Mouse (Mus musculus): ENCODE measurements at regions not wholly inside any gene's neighbourhood (a gene's known extent, or its start where the extent isn't known, plus 50 kb on each side); places are given as distances from the start of the nearest gene placed in this dataset.
A peak's percentile ranks its signal among the peaks of the same experiment; 100 is the strongest.

DNA sequence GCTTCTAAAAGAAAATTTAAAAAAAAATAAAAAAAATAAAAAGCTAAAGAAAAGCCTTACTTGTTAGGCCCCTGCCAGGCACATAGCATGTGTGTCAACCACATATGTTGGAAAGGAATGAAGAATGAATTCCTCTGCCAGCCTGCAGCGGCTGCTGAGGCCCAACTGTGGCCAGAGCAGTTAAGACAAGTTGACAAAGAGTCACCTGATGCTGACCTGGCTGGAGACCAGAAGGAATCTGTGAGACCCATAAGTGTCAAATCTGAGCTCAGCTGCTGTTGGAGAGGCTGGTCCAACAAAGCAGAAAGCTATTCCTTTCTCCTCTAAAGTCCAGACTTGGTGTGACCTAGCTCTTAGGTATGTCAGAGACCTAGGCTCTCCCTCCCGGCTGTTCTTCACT, 78.5 kb upstream of the Itga6 start:
- Histone ChIP-seq H3K4me1 (ENCODE audit: control insufficient read depth, insufficient read depth, insufficient read length) (peaks cover 2% of the 10 kb centered on the region; the same call in 1 of the 2 replicates), H3K4me3 (ENCODE audit: extremely low read depth, insufficient read depth, insufficient read length) (no peak overlapping the region), H3K27ac (ENCODE audit: insufficient read depth, low read length) (no peak overlapping the region), H3K27me3 (ENCODE audit: control insufficient read depth, insufficient read depth, low read length) (no peaks in the 10 kb centered on the region), H3K36me3 (ENCODE audit: control insufficient read depth, insufficient read depth, low read length) (no peaks in the 10 kb centered on the region)
- TF ChIP-seq POLR2A (IDR thresholded peaks at IDR 0.05; ENCODE audit: low read depth, low read length) (no peak), CTCF (IDR thresholded peaks at IDR 0.05; ENCODE audit: extremely low read depth, insufficient read depth, insufficient read length, insufficient replicate concordance) (no peak)
- 85% methylated on average over 2 of the region's 2 CpGs for WGBS
- no peak for DNase-seq (ENCODE audit: low read depth in 1 of 2, low spot score in 2 of 2)

DNA sequence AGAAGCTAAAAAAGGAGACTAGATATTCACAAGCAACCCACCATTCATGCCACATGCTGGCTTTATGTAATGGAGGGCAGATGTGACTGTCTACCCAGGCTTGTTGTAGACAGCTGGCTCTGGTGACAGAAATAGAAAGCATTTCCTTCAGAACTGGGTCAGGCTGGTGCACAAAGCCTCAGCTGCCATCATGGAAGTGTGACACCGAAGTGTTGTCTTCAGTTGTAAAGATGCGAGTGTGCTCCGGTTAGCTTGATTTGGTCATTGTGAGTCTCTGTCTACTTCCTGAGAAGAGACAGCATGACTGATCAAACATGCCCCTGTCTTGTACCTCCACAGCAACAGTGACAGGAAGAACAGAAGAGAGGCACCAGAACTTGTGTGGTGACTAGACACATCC, 77.7 kb upstream of the Itga6 start:
- no peak overlapping the region for H3K4me3 ChIP-seq (ENCODE audit: extremely low read depth, insufficient read depth, insufficient read length)
- H3K27me3 ChIP-seq (ENCODE audit: control insufficient read depth, insufficient read depth, low read length), result no peaks in the 10 kb centered on the region
- DNase-seq (ENCODE audit: low read depth in 1 of 2, low spot score in 2 of 2), result no peak
- TF ChIP-seq CTCF (IDR thresholded peaks at IDR 0.05; ENCODE audit: extremely low read depth, insufficient read depth, insufficient read length, insufficient replicate concordance), result no peak
- no peak for TF ChIP-seq POLR2A (IDR thresholded peaks at IDR 0.05; ENCODE audit: low read depth, low read length)
- peaks cover 2% of the 10 kb centered on the region; the same call in 1 of the 2 replicates for H3K4me1 ChIP-seq (ENCODE audit: control insufficient read depth, insufficient read depth, insufficient read length)
- no peak overlapping the region for H3K27ac ChIP-seq (ENCODE audit: insufficient read depth, low read length)
- 73% methylated on average over 3 of the region's 3 CpGs for WGBS
- no peaks in the 10 kb centered on the region for H3K36me3 ChIP-seq (ENCODE audit: control insufficient read depth, insufficient read depth, low read length)

DNA sequence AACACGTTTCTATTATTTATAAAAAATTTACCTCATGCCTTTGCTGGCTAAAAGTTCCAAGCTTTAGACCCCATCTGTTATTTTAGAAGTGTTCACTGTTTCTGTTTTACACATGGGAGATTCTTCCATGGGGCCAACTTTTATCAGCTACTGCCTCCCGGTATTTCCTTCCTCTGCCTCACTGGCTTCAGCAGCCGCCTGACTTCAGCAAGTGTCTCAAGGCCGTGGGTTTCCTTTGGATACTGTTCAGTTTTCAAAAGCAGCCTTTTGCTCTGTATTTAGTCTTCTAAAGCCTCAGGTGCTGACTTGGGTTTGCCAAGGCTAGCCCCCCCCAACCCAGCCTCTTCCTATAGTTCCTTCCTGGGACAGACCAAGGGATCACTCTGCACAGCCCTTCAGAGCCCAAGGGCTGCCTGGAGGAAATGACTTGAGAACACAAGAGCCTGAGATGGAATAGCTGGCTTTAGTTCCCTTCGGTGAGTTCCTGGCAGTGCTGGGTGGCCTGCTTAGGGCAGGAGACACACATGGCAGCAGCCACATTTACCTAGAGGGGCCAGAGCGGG, 75.1 kb upstream of the Itga6 start:
- no peak for DNase-seq (ENCODE audit: low read depth in 1 of 2, low spot score in 2 of 2)
- no peak for TF ChIP-seq CTCF (IDR thresholded peaks at IDR 0.05; ENCODE audit: extremely low read depth, insufficient read depth, insufficient read length, insufficient replicate concordance)
- no peak for TF ChIP-seq POLR2A (IDR thresholded peaks at IDR 0.05; ENCODE audit: low read depth, low read length)
- no peak overlapping the region for H3K4me3 ChIP-seq (ENCODE audit: extremely low read depth, insufficient read depth, insufficient read length)
- no peaks in the 10 kb centered on the region for H3K36me3 ChIP-seq (ENCODE audit: control insufficient read depth, insufficient read depth, low read length)
- WGBS, result 58% methylated on average over 6 of the region's 6 CpGs
- peak overlapping the region; percentile 38; the same call in 1 of the 2 replicates for H3K27ac ChIP-seq (ENCODE audit: insufficient read depth, low read length)
- no peaks in the 10 kb centered on the region for H3K27me3 ChIP-seq (ENCODE audit: control insufficient read depth, insufficient read depth, low read length)
- no peaks in the 10 kb centered on the region for H3K4me1 ChIP-seq (ENCODE audit: control insufficient read depth, insufficient read depth, insufficient read length)

DNA sequence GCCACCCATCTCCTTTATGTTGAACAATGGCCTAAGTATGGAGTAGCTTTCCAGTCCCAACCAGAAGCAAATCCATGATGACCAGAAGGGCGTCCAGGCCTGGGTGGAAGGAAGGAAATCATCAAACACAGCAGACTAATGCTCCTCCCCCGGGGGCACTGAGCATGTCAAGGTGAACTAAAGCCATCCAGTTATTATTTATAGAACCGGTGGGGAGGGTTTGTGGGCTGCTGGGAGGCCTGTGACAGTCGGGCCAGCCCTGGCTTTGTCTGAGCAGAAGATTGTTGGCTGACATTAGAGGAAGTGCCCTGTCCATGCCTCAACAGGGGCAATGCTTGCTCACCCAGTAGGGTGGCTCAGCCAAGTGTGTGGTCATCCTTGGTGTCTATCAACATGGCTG, 74.5 kb upstream of the Itga6 start:
- WGBS, result 26% methylated on average over 4 of the region's 4 CpGs
- TF ChIP-seq CTCF (IDR thresholded peaks at IDR 0.05; ENCODE audit: extremely low read depth, insufficient read depth, insufficient read length, insufficient replicate concordance), result no peak
- no peak for TF ChIP-seq POLR2A (IDR thresholded peaks at IDR 0.05; ENCODE audit: low read depth, low read length)
- Histone ChIP-seq H3K4me3 (ENCODE audit: extremely low read depth, insufficient read depth, insufficient read length) (no peak overlapping the region), H3K27me3 (ENCODE audit: control insufficient read depth, insufficient read depth, low read length) (no peaks in the 10 kb centered on the region), H3K36me3 (ENCODE audit: control insufficient read depth, insufficient read depth, low read length) (no peaks in the 10 kb centered on the region), H3K4me1 (ENCODE audit: control insufficient read depth, insufficient read depth, insufficient read length) (no peaks in the 10 kb centered on the region), H3K27ac (ENCODE audit: insufficient read depth, low read length) (no peak overlapping the region; the same call in 1 of the 2 replicates)
- DNase-seq (ENCODE audit: low read depth in 1 of 2, low spot score in 2 of 2), result no peak

DNA sequence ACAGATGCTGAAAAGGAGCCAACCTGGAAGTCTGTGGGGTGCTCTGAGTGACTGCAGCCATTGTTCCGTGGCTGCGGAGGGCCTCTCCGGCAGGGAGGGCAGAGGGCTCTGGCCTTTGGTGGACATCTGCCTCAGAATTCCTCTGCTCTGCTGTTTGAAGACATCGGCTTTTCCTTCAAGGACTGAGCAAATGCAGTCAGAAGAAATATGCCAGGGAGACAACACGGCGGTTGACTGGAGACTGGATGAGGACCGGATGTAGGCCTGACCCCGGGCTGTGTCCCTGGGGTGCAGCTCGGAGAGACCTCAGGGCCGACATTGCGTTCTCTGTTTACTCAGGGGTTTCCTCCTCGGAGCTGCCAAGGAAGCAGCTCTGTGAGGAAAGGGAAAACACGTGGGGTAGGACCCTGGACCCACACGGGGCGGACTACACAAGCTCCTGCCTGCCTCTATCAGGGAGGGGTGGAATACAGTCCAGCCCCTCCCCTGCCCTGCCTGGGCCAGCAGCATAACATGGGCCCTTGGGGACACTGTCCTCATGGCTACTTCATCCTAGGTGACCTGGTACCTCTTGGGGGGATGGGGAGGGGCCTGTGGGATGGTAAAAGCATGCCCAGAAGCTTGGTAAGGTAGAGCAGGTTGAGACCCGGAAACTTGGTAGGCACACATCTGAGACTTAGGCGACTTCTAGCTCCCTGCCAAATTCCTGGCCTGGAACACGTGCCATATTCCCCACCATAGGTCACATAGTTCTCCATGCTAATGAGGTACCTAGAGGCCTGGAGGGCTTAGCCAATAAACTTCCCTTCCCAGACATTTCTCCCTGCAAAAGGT, 72.1 kb upstream of the Itga6 start:
- TF ChIP-seq POLR2A (IDR thresholded peaks at IDR 0.05; ENCODE audit: low read depth, low read length) (no peak), CTCF (IDR thresholded peaks at IDR 0.05; ENCODE audit: extremely low read depth, insufficient read depth, insufficient read length, insufficient replicate concordance) (no peak)
- no peak overlapping the region for H3K27ac ChIP-seq (ENCODE audit: insufficient read depth, low read length)
- 75% methylated on average over 18 of the region's 18 CpGs for WGBS
- no peaks in the 10 kb centered on the region for H3K36me3 ChIP-seq (ENCODE audit: control insufficient read depth, insufficient read depth, low read length)
- no peaks in the 10 kb centered on the region for H3K4me1 ChIP-seq (ENCODE audit: control insufficient read depth, insufficient read depth, insufficient read length)
- H3K27me3 ChIP-seq (ENCODE audit: control insufficient read depth, insufficient read depth, low read length), result no peaks in the 10 kb centered on the region
- no peak for DNase-seq (ENCODE audit: low read depth in 1 of 2, low spot score in 2 of 2)
- no peak overlapping the region for H3K4me3 ChIP-seq (ENCODE audit: extremely low read depth, insufficient read depth, insufficient read length)

DNA sequence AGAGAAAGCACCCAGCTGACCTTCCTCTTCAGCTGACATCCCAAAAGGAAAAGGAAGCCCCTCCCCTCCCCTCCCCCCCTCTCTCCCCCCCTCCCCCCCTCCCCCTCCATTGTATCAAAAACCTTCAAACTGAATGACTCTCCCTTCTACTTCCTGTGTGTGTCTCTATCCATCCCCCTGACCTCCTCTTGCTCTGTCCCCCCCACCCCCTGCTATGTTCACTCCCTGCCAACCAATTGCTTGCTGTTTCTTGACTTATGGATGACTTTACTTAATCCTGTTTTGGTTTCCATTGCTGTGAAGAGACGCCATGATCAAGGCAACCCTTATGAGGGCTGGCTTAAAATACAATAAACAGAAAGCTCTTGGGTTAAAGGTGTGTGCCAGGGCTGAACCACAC, 64.7 kb upstream of the Itga6 start:
- Histone ChIP-seq H3K36me3 (ENCODE audit: control insufficient read depth, insufficient read depth, low read length) (no peaks in the 10 kb centered on the region), H3K4me3 (ENCODE audit: extremely low read depth, insufficient read depth, insufficient read length) (no peak overlapping the region), H3K4me1 (ENCODE audit: control insufficient read depth, insufficient read depth, insufficient read length) (no peaks in the 10 kb centered on the region), H3K27ac (ENCODE audit: insufficient read depth, low read length) (no peak overlapping the region), H3K27me3 (ENCODE audit: control insufficient read depth, insufficient read depth, low read length) (no peaks in the 10 kb centered on the region)
- WGBS, result 81% methylated on average over 1 of the region's 1 CpGs
- no peak for TF ChIP-seq CTCF (IDR thresholded peaks at IDR 0.05; ENCODE audit: extremely low read depth, insufficient read depth, insufficient read length, insufficient replicate concordance)
- no peak for TF ChIP-seq POLR2A (IDR thresholded peaks at IDR 0.05; ENCODE audit: low read depth, low read length)
- DNase-seq (ENCODE audit: low read depth in 1 of 2, low spot score in 2 of 2), result no peak

DNA sequence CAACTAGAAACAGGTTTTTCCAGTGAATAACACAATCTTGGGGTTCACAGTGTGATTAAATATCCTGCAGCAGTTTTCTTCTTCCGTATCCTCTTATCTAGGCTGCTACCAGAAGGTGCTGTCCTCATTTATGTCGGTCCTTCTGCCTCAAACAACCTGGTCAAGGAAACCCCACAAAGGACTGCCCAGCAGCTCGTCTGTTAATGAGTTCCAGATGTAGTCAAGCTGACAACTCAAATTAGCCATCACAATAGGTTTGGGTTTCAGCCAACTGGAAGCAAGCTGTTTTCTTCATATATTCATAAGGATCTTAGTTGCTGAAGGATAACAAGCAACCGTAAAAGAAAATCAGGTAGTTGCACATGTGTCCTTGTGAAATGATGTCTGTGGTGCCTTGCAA, 64.3 kb upstream of the Itga6 start:
- Histone ChIP-seq H3K27ac (ENCODE audit: insufficient read depth, low read length) (no peak overlapping the region), H3K27me3 (ENCODE audit: control insufficient read depth, insufficient read depth, low read length) (no peaks in the 10 kb centered on the region), H3K4me3 (ENCODE audit: extremely low read depth, insufficient read depth, insufficient read length) (no peak overlapping the region), H3K36me3 (ENCODE audit: control insufficient read depth, insufficient read depth, low read length) (no peaks in the 10 kb centered on the region), H3K4me1 (ENCODE audit: control insufficient read depth, insufficient read depth, insufficient read length) (no peaks in the 10 kb centered on the region)
- 95% methylated on average over 4 of the region's 4 CpGs for WGBS
- DNase-seq (ENCODE audit: low read depth in 1 of 2, low spot score in 2 of 2), result no peak
- TF ChIP-seq POLR2A (IDR thresholded peaks at IDR 0.05; ENCODE audit: low read depth, low read length) (no peak), CTCF (IDR thresholded peaks at IDR 0.05; ENCODE audit: extremely low read depth, insufficient read depth, insufficient read length, insufficient replicate concordance) (no peak)

Data from spleen, adult 2 months (tissue).